Mouse (Mus musculus) kidney, adult 11 months (tissue): Measurements from ENCODE around the gene Slc11a2.

Experiments used
- DNase-seq: peaks from one replicate; pipeline ENCODE4 v3.0.0; 2022

The Slc11a2 gene

GRCm38 (mm10) chr15:100429959-100430565 lies 5.2 kb upstream of the Slc11a2 start:
- DNase-seq, result peak; percentile 69

GRCm38 (mm10) chr15:100428296-100428905 lies 3.5 kb upstream of the Slc11a2 start:
- no peak for DNase-seq

GRCm38 (mm10) chr15:100423916-100424315 lies 956 bp downstream of the Slc11a2 start:
- no peak for DNase-seq

GRCm38 (mm10) chr15:100422899-100423860 lies 1.7 kb downstream of the Slc11a2 start:
- peak; percentile 96 for DNase-seq

- no peak for DNase-seq
These were observed 2.4 kb downstream of the Slc11a2 start for GRCm38 (mm10) chr15:100422476-100422875.

GRCm38 (mm10) chr15:100421758-100422197 lies 3.1 kb downstream of the Slc11a2 start, which contains the start of gene Gm5475:
Gene Gm5475, plus strand, starts transcription at chr15:100422147.
- DNase-seq, result peak; percentile 85

- no peak for DNase-seq
These were observed 3.7 kb downstream of the Slc11a2 start for GRCm38 (mm10) chr15:100421059-100421757.

GRCm38 (mm10) chr15:100419901-100420745 lies 4.7 kb downstream of the Slc11a2 start:
- no peak for DNase-seq

- DNase-seq, result no peak
These were observed 5.6 kb downstream of the Slc11a2 start for GRCm38 (mm10) chr15:100419311-100419710.

- no peak for DNase-seq
These were observed 6.9 kb downstream of the Slc11a2 start for GRCm38 (mm10) chr15:100417854-100418450.

GRCm38 (mm10) chr15:100415684-100416083 lies 9.2 kb downstream of the Slc11a2 start:
- DNase-seq, result no peak

- no peak for DNase-seq
These were observed 9.9 kb downstream of the Slc11a2 start for GRCm38 (mm10) chr15:100414942-100415341.

GRCm38 (mm10) chr15:100414011-100414410 lies 10.9 kb downstream of the Slc11a2 start:
- no peak for DNase-seq

GRCm38 (mm10) chr15:100413306-100413705 lies 11.6 kb downstream of the Slc11a2 start:
- no peak for DNase-seq

- no peak for DNase-seq
These were observed 13.1 kb downstream of the Slc11a2 start for GRCm38 (mm10) chr15:100411731-100412130.

- peak; percentile 91 for DNase-seq
These were observed 13.8 kb downstream of the Slc11a2 start for GRCm38 (mm10) chr15:100410918-100411672.

- no peak for DNase-seq
These were observed 18.8 kb downstream of the Slc11a2 start for GRCm38 (mm10) chr15:100406088-100406487.

GRCm38 (mm10) chr15:100403318-100404000 lies 21.4 kb downstream of the Slc11a2 start:
- DNase-seq, result peak; percentile 86

- DNase-seq, result no peak
These were observed 22.1 kb downstream of the Slc11a2 start for GRCm38 (mm10) chr15:100402798-100403197.

GRCm38 (mm10) chr15:100402347-100402746 lies 22.5 kb downstream of the Slc11a2 start:
- DNase-seq, result no peak
